Mouse (Mus musculus): ENCODE results near the gene Olfr768.
"Not testable (repeated sequence)": the region's sequence is repeated elsewhere in the genome, so short reads cannot be mapped to it uniquely, and the experiment has no call there.

The Olfr768 gene

GRCm38 (mm10) chr10:129099275-129099674, at the start of gene Olfr768:
Gene Olfr768 (minus strand): TSS chr10:129099375.
- in situ Hi-C loops (cut with MboI, MseI) = no loop called here

DNA sequence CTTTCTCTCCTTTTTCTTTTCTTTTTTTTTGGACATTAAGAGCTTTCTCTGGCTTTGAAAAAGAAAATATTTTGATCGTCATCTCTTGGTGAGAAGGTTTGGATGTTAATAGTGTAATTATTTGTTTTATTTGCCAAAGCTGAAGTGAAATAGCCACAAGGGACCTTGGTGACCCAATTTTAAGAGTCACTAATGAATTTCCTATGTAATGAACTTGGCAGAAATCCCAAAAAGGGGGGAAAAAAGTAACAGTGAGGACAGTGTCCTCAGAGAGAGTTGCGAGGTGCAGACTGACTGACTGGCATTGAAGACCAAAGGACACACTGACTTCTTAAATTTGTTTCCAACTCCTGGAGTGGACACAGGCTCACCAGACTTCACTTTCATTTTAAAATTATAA, 39.7 kb upstream of the Olfr768 start, which contains the start of gene Olfr770:
Gene Olfr770 (minus strand): TSS at position 101 of the 400 bp plus-strand sequence.
- in situ Hi-C loops (cut with MboI, MseI) = no loop called here

DNA sequence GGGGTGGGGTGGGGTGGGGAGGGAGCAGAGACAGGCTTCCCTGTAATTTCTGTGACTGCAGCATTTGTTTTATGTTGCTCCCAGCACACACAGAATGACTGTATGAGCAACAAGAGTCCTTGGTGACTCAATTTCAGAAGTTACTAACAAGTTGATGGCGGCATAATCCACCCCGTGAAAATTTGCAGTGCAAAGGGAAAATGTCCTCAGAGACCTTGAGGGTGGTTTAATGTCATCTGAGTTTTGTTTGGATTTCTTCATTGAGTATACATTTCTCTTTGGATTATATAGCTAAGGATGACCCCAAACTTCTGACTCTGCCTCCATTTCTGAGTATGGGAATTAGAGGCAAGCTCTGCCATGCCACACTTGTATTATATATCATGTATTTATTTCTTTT, 18.6 kb upstream of the Olfr768 start, which contains the start of gene Olfr769:
Gene Olfr769 (minus strand): TSS at position 101 of the 400 bp plus-strand sequence.
- in situ Hi-C loops (cut with MboI, MseI) = loop anchor here (10.0 kb wide), 1 partner anchor 323 kb away; the partner anchor contains the start of gene Mmp19

DNA sequence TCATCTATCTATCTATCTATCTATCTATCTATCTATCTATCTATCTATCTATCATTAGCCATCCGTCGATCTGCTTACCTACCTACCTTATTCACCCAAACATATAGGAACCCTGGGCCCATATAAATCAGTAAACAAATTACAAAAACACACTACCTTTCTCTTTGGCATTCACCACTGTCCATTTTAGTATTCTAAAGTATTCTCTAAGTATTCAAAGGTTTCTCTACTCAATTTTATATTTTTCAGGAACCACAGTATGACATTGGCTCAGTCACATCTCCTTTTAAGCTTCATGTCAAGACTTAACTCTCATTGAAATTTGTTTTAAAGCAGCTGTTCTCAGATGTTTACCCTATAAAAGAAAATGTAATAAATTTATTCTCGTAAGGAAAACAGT, 16.0 kb upstream of the Olfr768 start:
- in situ Hi-C loops (cut with MboI, MseI) = loop anchor here (10.0 kb wide), 1 partner anchor 320 kb away; the partner anchor contains the start of gene Mmp19

GRCm38 (mm10) chr10:129101231-129101630, 2.1 kb upstream of the Olfr768 start:
- in situ Hi-C loops (cut with MboI, MseI) = no loop called here

- in situ Hi-C loops (cut with MboI, MseI) = not testable (repeated sequence)
Measured at GRCm38 (mm10) chr10:129082810-129083209, 16.4 kb downstream of the Olfr768 start, which contains the start of gene Olfr767. Gene Olfr767 (minus strand): TSS chr10:129082910.

DNA sequence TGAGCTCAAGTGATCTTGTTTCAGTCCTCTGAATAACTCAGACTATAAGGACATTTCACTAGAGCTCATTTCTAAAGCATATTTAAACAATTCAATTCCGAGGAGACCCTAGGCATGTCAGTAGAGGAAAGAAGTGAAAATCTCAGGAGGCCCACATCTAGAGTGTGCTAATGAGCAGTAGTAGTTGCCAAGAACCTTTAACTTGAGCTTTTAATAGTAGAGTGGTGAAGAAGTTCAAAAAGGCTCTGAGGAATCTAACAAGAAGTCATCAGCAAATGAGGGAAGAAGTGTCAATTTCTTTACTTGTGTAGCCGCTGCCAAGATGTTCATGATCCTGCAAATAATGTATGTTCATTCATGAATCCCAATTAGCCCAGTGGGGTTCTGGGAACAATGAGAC, 30.3 kb downstream of the Olfr768 start, which contains the start of gene Olfr766-ps1:
Gene Olfr766-ps1 (minus strand): TSS at position 101 of the 400 bp plus-strand sequence.
- in situ Hi-C loops (cut with MboI, MseI) = no loop called here

DNA sequence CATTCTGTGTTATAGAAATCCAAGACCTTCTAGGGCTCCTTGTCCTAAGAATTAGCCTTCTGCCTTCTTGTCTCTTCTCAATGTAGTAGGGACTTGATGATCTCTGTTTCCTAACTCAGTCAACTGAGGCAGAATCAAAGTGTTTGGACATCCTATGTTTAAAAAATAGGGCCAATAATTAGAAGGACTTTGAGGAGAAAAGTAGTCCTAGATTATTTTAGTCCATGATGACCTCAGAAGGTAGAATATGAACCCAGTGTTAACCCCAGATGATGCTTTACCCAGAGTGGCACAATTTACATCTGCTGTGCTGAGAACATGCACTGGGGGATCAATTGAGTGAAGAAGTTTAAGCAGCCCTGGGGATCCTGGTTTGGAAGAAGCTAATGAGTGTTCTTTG, 49.3 kb downstream of the Olfr768 start, which contains the start of gene Olfr765:
Gene Olfr765 (minus strand): TSS at position 101 of the 400 bp plus-strand sequence.
- in situ Hi-C loops (cut with MboI, MseI) = not testable (repeated sequence)

Measured in T-helper 2 cell (primary cell).